Mouse (Mus musculus) ovary, postnatal 10 days (tissue): ENCODE data around the gene Specc1l.

Experiments
- DNase-seq: peaks from one replicate; pipeline ENCODE4 v3.0.0; 2022; ENCODE audit warnings: low spot score

The Specc1l gene

DNA sequence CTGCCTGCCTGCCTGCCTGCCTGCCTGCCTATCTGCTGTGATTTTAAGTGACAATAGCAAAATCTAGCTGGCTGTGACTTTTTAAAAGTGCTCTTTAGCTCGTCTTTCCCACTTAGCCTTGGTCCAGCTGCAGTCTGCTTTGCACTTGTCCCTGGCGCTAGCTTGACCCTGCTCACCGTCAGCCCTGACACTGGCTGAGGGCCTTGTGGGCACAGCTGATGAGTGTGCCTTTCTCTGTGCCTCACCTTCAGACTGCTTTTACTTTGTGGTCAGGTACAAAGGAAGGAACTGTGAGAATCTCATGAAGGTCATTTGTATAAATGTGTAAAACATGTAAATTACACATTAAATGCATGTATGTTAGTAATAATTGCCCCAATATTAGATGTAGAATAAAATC, 12.3 kb downstream of the Specc1l start:
- DNase-seq, result no peak

DNA sequence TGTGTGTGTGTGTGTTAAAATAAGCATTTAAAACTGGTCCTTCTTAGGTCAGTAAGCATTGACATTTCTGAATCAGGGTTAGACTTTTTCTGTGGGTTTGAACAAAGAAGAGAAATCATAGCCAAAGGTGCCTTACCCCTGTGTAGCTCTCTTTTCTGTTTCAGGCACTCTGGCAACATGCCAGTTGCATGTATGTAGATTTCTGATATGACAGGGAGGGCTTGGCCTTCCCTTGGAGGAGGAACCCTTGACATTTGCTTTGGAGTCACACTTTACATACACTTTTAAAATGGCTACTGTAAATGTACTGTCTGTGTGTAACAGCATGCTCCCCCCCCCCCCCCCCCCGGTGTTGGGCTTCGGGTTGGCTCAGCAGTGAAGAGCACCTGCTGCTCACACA, 12.8 kb downstream of the Specc1l start:
- DNase-seq, result no peak

DNA sequence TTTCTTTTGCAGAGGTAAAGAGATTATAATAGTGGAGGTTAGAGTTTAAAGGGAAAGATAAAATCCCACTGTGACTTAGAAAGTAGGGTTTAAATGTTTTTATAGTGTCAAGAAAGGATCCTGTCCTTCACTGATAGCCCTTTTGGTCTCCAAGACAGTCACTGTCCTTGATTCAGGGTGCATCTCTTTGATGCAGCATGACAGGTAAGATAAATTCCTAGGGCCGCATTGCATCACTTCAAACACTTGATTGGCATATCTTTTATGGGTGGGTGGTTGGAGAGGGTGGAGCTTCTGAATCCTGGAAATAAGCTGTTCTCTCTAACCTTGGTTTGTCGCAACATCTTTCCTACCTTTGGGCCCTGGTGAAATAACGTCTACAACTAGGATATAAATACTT, 15.5 kb downstream of the Specc1l start:
- no peak for DNase-seq

DNA sequence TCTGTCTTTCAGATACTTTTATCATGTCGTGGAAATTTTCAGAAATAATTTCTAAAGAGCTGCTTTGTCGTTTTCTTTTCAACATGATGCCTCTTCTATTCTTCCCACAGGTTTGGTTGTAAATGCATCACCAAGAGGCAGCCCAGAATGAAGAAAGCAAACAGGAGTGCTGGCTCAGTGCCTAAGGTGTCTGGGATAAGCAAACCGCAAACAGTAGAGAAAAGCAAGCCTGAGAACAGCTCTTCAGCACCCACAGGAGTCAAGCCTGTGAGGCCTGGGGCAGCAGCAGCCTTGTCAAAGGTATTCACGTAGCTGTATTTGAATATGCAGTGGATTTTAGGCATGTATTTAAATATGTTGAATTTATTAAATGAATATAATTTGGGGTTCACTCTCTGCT, 18.7 kb downstream of the Specc1l start:
- no peak for DNase-seq

DNA sequence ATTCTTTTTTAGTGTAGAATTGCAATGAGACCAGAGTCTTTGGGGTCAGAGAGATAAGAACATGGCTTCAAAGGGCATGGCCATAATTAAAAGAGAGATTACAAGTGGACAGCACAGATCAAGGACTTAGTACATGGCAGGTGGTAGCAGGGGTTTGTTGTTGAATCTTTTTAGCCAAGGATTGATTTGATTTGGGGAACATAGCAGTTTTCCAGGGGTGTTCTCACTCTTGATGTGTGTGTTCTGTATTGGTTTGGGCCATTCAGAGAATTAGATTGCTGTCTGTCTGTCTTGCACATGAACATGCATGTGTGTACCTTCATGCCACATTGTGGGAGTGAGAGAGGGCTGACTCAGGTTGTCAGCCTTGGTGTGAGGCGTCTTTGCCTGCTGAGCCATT, 20.0 kb downstream of the Specc1l start:
- no peak for DNase-seq

DNA sequence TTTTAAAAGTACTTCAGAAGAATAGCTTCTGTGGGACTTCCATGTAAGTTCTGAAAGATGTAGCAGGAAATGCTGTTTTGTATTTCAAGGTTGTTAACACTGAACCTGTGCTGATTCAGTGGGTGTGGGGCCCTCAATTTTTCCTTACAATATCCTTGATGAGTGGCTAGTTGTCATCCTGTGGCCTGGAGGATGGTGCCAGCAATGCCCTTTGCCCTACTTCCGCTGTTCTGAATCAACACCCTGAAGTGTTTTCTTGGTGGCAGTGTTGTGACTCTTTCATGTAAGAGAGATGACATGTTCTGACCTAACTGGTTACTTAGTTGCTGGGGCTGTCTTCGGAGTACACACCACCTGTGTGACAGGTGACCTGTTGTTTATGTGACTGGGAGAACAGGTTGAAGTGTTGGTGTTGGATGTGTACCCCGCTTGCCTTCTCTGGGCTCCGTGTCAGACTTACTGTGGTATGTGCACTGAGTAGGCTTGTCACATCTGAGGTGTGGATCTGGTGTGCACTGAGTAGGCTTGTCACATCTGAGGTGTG, 20.8 kb downstream of the Specc1l start:
- DNase-seq, result no peak

DNA sequence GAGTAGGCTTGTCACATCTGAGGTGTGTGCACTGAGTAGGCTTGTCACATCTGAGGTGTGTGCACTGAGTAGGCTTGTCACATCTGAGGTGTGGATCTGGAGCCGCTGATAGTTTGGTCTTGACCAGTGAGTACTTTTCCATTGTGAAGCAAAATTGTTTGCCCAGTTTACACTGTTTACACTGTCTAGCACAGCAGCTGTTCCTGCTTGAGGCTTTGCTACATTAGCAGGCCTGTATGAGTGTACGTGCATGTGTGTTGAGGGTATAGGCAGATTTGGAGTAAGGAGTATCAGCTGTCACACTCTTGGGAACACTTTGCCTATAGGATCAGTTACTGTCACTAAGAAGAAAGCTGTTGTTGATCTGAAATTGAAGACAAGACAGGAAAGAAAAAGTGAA, 21.6 kb downstream of the Specc1l start:
- DNase-seq, result no peak

DNA sequence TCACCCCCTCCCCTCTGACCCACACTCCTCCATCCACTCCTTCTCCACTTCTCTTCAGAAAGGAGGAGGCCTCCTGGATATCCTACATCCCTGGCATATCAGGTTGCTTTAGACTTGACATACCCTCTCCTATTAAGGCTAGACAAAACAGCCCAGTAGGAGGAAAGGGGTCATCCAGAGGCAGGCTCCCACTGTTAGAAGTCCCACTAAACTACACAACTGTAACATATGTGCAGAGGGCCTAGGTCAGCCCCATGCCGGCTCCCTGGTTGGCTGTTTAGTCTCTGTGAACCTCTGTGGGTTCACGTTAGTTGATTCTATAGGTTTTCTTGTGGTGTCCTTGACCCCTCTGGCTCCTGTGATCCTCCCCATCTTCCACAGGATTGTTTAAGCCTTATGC, 23.9 kb downstream of the Specc1l start:
- no peak for DNase-seq

DNA sequence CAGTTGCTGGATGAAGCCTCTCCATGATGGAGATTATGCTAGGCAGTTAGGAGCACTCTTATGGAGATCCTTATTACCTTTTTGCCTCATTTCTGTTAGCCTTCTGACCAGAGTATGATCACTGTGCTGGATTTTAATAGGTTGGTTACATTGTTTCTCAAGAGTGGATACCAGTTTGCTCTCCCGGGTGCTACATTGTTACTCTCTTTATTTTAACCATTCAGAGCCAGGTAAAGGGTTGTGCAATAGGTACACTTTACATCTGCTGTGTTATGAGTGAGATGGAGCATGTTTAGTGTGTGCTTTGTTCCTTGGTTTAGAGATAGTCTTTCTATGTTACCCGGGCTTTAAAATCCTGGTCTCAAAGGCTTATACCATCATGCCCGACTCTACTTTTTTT, 24.3 kb downstream of the Specc1l start:
- no peak for DNase-seq

DNA sequence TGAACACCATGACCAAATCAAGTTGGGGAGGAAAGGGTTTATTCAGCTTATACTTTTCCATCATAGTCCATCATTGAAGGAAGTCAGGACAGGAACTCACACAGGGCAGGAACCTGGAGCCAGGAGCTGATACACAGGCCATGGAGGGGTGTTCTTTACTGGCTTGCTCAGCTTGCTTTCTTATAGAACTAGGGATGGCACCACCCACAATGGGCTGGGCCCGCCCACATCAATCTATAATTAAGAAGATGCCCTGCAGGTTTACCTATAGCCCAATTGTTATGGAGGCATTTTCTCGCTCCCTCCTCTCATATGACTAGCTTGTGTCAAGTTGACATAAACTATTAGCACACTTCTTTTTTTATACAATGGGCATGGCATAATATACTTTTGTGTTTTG, 25.3 kb downstream of the Specc1l start:
- no peak for DNase-seq

DNA sequence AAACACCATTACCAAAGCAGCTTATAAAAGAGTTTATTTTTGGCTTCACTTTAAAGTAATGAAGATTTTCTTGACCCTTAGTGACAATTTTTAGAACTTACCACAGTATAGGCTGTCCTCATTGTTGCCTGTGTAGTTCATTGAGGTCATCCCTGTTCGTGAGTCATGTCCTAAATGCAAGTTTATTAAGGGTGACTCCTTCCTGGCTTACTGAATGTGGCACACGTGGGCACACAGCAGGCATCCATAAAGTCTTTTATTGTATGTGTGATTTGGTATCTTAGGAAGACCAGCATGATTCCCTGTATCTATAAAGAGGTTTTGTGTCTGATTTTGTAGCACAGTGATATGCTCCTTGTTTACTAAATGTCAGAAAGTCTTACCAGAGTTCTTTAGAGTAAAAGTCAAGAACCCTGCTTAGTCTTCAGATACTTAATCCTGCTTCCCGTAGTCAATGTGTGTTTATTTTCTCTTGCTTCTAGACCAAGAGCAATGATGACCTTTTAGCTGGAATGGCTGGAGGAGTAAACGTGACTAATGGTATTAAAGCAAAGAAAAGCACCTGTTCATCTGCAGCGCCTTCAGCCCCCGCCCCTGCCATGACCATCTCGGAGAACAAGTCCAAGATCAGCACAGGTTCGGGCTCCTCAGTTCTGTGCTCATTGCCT, 28.8 kb downstream of the Specc1l start:
- no peak for DNase-seq

DNA sequence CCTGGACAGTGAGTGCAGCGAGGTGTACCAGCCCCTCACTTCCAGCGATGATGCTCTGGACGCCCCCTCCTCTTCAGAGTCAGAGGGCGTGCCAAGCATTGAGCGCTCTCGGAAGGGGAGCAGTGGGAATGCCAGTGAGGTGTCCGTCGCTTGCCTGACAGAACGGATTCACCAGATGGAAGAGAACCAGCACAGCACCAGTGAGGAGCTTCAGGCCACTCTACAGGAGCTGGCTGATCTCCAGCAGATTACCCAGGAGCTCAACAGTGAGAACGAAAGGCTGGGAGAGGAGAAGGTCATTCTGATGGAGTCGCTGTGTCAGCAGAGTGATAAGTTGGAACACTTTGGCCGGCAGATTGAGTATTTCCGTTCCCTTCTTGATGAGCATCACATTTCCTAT, 33.9 kb downstream of the Specc1l start:
- DNase-seq, result no peak

DNA sequence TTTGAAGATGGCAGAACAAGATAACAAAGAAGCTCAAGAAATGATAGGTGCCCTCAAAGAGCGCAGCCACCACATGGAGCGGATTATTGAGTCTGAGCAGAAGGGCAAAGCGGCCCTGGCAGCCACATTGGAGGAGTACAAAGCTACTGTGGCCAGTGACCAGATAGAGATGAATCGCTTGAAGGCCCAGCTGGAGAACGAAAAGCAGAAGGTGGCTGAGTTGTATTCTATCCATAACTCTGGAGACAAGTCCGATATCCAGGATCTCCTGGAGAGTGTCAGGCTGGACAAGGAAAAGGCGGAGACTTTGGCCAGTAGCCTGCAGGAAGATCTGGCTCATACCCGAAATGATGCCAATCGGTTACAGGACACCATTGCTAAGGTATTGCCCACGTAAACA, 34.5 kb downstream of the Specc1l start:
- DNase-seq, result no peak

DNA sequence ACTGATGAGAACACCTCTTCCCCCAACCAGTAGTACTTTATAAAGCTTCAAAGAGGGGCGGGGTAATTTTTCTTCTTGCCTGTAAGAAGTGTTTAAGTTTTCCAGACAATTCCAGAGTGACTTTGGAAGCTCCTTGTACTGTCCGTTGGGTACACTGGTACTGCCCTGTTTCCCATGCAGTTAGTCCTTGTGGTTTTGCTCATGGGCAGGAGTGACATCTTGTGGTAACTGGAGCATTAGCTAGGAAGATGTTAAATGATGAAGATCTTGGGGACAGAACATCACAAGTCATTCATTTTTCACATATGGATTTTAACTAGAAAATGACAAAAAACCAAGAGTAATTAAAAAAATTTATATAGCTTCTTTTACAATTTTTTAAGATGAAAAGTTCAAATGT, 39.1 kb downstream of the Specc1l start:
- no peak for DNase-seq

DNA sequence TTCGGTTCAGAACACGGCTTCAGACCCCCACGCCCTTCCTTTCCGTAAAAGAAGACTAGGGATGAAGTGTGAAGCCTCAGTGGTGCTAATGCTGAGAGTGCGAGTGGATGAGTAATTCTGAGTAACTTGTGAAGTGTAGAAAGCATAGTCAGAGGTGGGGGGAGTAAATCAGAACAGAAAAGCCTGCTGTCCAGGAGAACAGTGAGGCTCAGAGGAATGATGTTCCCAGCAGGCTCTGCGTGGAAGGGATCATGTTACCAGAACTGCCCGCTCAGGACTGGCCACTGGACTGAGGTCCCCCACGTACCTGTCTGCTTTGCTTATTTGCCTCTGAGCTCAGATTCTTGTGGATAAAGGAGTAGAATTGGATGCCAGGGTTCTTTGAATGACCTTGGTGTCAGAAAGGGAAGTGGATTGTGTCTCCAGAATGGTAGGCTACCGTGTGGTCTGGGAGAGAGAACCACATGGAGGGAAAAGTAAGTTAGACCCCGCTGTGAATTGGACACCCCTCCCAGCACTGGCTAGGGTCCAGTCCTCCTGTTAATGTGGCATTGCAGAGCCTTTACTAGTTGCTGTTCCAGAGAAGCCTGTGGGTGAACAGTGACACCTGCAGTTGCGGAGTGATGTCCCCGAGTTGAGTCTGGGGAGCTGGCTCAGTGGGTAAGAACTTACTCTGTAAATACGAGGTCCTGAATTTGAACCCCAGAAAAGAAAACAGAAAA, 40.6 kb downstream of the Specc1l start:
- DNase-seq, result no peak

DNA sequence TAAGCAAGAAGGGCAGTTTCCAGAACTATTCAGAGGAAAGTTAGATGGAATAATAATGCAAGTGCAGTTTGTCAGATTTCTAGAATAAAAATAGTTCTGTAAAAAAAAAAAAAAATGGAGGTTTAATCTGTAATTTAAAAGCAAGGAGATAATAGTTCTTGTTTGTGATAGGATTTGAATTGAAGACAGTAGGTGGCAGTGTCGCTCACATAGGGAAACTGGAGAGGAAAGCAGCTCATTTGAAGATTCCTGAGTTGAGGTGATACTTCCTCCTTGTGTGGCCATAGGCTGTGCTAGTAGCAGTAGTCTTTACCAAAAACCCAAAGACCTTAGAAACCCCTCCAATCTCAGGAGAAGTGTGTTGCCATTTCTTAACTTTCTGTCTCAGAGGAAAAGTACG, 43.2 kb downstream of the Specc1l start:
- no peak for DNase-seq

DNA sequence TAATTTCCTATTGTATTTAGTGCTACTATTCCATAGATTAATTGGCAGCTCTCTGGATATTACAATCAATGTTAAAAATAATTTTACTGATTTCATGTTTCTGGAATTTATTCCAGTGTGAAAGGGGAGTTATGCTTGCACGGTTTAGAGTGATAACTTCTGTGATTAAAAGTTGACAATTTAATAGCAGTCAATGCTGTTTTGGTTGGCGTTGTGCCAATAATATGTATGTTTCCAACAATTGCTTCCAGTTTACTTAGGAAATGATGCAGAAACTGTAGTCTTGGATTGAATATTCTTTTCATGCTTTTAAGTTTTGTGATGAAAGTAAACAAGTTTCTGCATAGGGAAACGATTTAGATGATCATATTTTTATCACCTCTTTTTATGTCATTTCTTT, 45.5 kb downstream of the Specc1l start:
- no peak for DNase-seq

DNA sequence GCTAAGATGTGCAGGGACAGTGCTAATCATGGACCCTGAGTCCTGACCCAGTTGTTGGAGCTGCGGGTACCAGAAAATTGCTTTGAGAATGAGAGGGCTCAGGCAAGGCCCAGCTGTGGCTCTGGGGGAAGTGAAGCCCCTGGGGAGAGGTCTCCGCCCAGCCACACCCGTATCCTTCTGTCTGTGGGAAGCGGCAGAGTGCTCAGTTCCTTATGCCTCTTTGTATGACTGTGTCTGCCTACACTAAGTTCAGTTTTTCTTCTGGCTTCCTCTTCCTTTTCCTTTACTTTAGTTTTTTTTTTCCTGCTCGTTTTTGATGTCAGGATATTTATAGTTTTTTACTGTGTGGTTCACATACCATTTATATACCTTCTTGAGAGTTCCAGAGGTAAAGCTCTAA, 46.4 kb downstream of the Specc1l start:
- DNase-seq, result no peak

DNA sequence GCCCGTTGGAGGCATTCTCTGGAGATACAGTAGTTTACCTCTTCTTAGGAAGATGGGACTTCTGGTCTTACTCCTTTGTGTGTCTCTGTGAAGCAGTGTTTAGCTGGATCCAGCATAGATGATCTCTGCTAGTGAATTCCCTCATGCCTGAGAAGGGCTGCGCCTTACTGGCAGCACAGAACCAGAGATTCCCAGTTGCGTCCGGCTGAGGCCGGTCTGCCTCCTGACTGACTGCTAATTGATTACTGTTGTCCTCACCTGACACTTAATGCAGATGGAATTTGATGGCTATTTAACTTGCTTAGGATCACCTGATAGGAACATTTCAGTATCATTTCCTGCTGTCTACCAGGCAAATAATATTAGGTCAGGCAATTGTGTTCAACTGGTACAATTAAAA, 49.4 kb downstream of the Specc1l start:
- no peak for DNase-seq

DNA sequence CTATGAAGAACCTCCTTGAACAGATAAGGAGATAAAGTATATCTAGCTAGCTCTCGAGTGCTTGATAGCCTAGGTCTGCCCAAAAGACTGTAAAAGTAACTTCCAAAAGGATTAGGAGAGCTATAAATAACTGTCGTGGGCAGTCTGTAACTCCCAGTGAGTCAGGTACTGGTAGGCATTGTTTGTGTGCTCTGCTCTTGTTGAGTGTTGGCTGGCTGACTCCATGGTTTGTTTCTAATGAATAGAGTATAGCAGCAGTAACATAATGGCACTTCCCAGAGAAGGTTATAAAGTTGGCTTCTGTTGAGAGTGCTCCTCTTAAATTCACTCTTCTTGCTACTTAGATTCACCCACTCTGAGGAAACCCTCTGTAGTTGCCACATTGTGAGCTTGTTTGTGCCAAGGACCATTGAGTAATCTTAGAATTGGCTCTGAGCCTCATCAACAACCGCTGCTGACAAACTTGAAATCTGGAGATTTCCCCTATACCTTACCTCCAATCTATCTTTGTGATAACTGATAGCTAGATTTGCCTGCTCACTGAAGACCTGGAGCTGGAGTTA, 53.2 kb downstream of the Specc1l start:
- no peak for DNase-seq

DNA sequence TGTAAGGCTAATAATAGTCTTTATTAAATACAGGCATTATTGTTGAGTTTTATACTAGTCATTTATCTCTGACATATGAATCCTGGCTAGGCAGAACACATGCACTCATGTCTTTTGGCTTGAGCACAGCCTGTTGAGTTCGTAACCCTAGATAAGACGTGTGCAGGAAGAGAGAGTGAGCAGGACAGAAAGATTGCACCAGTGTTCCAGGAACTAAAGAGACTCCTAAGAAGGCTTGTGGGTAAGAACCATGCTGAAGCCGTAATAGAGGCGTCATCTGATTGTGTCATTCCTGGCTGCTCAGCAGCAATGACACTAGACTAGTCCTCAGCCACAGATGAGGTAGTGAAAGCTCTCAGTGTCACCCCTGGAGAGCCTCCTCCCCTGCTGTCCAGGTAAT, 61.1 kb downstream of the Specc1l start:
- no peak for DNase-seq

DNA sequence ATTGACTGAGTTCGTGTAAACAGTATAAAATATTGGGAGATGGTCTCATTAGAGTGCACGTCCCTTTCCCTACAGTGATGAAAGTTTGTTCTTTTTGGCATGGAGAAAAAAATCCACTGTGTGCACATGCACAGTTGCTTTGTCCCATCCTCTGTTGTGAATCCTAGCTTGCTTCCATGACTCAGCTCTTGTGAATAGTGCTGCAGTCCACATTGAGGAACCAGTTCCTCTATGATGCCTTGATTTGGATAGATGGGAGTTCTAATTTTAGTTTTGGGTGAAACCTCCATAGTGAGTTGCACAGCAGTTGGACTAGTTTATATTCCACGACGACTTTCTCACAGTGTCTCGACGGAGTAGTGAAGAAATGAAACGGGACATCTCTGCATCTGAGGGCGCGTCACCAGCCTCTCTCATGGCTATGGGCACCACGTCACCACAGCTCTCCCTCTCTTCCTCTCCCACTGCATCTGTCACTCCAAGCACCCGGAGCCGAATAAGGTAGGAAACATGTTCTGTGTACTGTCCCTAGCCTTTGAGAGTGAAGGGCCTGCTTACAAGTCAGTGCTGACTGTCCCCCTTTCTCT, 64.6 kb downstream of the Specc1l start:
- DNase-seq, result no peak

DNA sequence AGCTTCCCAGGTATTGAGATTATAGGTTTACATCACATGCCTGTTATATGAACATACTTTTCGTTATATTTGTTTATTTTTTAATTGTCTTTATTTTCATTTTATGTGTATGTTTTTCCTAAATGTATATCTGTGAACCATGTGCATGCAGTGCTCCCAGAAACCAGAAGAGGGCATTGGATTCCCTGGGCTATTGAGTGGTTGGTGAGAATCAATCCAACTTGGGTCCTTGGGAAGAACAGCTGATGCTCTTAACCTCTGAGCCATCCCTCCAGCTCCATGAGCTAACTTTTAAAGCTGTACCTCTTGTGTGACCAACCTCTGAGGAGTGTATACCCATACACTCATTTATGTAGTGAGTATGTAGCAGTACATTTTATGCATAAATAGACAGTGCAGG, 65.6 kb downstream of the Specc1l start:
- DNase-seq, result no peak
